Mouse (Mus musculus) erythroblast, embryonic 14.5 days (primary cell): ENCODE measurements around the gene Ctnna3.

Source experiments
- GATA1 ChIP-seq: IDR thresholded peaks from 2 replicates; pipeline ENCODE4 v1.6.1; 2012; ENCODE audit warnings: low read length, inconsistent platforms, mixed read lengths
- TAL1 ChIP-seq: IDR thresholded peaks from 3 replicates; pipeline ENCODE4 v1.6.1; 2012; ENCODE audit warnings: low read length, inconsistent platforms, mixed read lengths

DNA sequence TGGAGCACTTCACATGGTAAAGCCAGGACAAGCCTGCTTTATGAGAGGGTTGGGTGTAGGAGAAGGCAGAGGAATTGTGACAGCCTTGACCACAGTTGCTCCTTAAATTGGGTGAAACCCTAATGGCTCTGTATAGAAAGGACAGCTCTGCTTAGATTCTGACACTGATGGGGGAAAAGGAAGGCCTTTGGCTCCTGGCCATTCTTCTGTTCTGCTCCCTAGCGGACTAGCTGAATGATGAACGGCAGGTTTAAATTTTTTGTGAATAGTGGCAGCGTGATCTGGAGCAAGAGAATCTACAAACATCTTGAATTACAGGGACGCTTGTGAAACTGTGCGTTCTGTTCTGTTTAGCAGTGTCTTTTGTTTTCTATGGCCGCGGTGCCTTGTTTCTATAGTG lies 705.6 kb downstream of the Ctnna3 start:
- TF ChIP-seq GATA1: no peak
- TF ChIP-seq TAL1: no peak
